Mouse (Mus musculus) heart, embryonic 10.5 days (tissue): Measurements from ENCODE around the gene Ube2h. TPM values are rescaled to one million over a fixed set of nuclear protein-coding genes. Genes with fewer than 3 reads are reported as not detected.
"Not testable (repeated sequence)": the region's sequence is repeated elsewhere in the genome, so short reads cannot be mapped to it uniquely, and the experiment has no call there.

Source experiments
- DNase-seq: peaks from one replicate; pipeline ENCODE4 v3.0.0-alpha.2; 2017; ENCODE audit warnings: low spot score
- H3K27ac ChIP-seq: fragments of 300-500 bp; sonication (generic); 2 replicates; pipeline ENCODE4 v1.5.1; 2016; ENCODE audit warnings: mild to moderate bottlenecking
- H3K27me3 ChIP-seq: fragments of 300-500 bp; sonication (generic); 2 replicates; pipeline ENCODE4 v1.6.1; 2016; ENCODE audit warnings: mild to moderate bottlenecking; ENCODE audit not compliant: poor library complexity, insufficient read depth, severe bottlenecking
- H3K36me3 ChIP-seq: fragments of 300-500 bp; sonication (generic); 2 replicates; pipeline ENCODE4 v1.6.1; 2016; ENCODE audit warnings: mild to moderate bottlenecking, moderate library complexity
- H3K4me1 ChIP-seq: fragments of 300-500 bp; sonication (generic); 2 replicates; pipeline ENCODE4 v1.6.1; 2016; ENCODE audit warnings: mild to moderate bottlenecking
- H3K4me3 ChIP-seq: fragments of 300-500 bp; sonication (generic); 2 replicates; pipeline ENCODE4 v1.5.1; 2016; ENCODE audit warnings: mild to moderate bottlenecking, moderate library complexity
- H3K9me3 ChIP-seq: fragments of 300-500 bp; sonication (generic); 2 replicates; pipeline ENCODE4 v1.6.1; 2016; ENCODE audit warnings: mild to moderate bottlenecking, moderate library complexity
- WGBS: fragments of 180-500 bp; shearing (Covaris S2); methylation state at CpG from one replicate; pipeline ENCODE4 v1.1.7; 2016; 5-methylcytosine and 5-hydroxymethylcytosine counted together
- polyA plus RNA-seq: library from polyadenylated mRNA; unstranded; fragments of >200 nt; fragmentation: Nextera tagmentation; extraction: Ambion mirVana; gene quantifications from 2 replicates; pipeline ENCODE4 v1.2.1, GENCODE M21; 2016

The Ube2h gene
- polyA plus RNA-seq, 1 experiment from 2014 or later, result 51.7 TPM

GRCm38 (mm10) chr6:30319216-30319615 is 14.9 kb upstream of the Ube2h start:
- 76% methylated on average over 5 of the region's 5 CpGs for WGBS
- no peak for DNase-seq
- Histone ChIP-seq H3K4me3 (no peak overlapping the region), H3K27me3 (no peaks in the 10 kb centered on the region), H3K4me1 (no peaks in the 10 kb centered on the region), H3K9me3 (no peaks in the 10 kb centered on the region), H3K27ac (no peak overlapping the region), H3K36me3 (no peaks in the 10 kb centered on the region)

- DNase-seq, result no peak
- H3K4me3 ChIP-seq, result no peak overlapping the region
- peaks cover 19% of the 10 kb centered on the region for H3K4me1 ChIP-seq
These were observed 7.7 kb upstream of the Ube2h start for GRCm38 (mm10) chr6:30312006-30312405.

DNA sequence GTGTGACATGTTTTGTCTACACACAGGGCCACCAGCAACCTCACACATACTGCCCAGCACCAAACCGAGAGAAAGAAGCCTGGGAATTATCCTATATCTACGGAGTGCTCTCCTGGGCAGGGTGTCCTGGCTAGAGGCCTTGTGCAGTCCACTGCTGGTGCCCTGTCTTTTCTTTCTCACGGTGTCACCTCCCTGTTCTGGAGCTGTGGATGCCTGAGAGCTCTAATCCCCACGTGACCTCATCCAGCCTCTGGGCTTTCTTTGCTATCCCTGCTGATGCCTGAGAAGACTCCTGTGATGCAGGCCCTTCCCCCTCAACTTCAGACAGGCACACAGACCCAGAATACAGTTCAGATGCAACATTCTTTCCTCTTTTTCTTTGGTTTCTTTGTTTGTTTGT is 4.4 kb upstream of the Ube2h start:
- DNase-seq, result peak; percentile 86
- Histone ChIP-seq H3K36me3 (no peaks in the 10 kb centered on the region), H3K4me3 (no peak overlapping the region), H3K27me3 (no peaks in the 10 kb centered on the region), H3K4me1 (peaks cover 31% of the 10 kb centered on the region), H3K27ac (peak overlapping the region; percentile 85), H3K9me3 (no peaks in the 10 kb centered on the region)
- 32% methylated on average over 4 of the region's 4 CpGs for WGBS

More at GRCm38 (mm10) chr6:30312006-30312405, 7.7 kb upstream of the Ube2h start:
- WGBS, result 67% methylated on average over 1 of the region's 1 CpGs
- no peaks in the 10 kb centered on the region for H3K27me3 ChIP-seq
- no peak overlapping the region for H3K27ac ChIP-seq
- H3K9me3 ChIP-seq, result no peaks in the 10 kb centered on the region
- H3K36me3 ChIP-seq, result no peaks in the 10 kb centered on the region

- H3K4me3 ChIP-seq, result no peak overlapping the region
- H3K27me3 ChIP-seq, result no peaks in the 10 kb centered on the region
- H3K9me3 ChIP-seq, result no peaks in the 10 kb centered on the region
- whole genome bisulfite sequencing, result 9% methylated on average over 9 of the region's 9 CpGs
- H3K27ac ChIP-seq, result peak overlapping the region; percentile 85
- DNase-seq, result peak; percentile 97
- H3K36me3 ChIP-seq, result no peaks in the 10 kb centered on the region
- peaks cover 31% of the 10 kb centered on the region for H3K4me1 ChIP-seq
These were observed 3.4 kb upstream of the Ube2h start for GRCm38 (mm10) chr6:30307691-30308090.

- peak overlapping the region; percentile 93 for H3K4me3 ChIP-seq
- H3K9me3 ChIP-seq, H3K27me3 ChIP-seq, H3K36me3 ChIP-seq: not testable (repeated sequence)
- DNase-seq, result peak; percentile 78
- 0% methylated on average over 46 of the region's 66 CpGs for WGBS
- H3K27ac ChIP-seq, result peak overlapping the region; percentile 97
- peaks cover 53% of the 10 kb centered on the region for H3K4me1 ChIP-seq
These were observed 454 bp downstream of the Ube2h start for GRCm38 (mm10) chr6:30303771-30304398.

DNA sequence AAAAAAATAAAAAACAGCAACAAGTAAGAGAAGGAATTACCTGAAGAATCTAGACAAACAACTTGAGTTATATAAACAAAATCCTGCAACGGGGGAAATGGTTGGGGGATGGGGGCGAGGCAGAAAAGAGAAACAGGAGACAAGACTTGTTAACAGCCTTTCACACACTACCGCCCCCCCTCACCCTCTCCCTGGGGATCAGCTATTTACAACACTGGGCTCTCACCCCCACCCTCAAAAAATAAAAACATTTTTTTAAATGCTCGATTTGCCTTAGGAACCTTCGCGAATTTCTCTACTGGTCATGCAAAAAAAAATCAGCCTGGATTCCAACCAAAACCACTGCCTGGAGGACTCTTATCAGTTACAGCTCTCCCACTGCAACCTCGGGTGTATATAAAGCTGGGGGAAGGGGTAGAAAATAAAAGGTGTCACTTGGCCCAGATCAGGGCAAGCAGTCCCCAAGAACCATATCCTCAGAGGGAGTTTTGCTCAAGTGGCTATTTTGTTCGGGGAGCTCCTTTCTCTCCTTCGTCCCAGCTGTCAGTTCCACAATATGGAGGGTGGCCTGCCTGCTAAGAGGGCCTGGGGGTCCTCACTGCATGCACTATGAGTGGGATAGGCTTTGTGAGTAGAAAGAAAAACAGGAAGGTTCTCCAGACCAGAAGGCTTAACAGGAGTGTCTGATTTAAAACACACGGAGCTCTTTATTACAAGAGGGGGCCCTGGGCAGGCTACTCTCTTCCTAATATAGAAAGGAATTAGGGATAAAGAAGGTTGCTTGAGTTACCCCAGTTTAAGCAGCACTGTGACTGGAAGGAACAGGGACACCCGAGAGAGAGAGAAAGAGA is 1.3 kb downstream of the Ube2h start:
- under 1% methylated on average over 11 of the region's 11 CpGs for WGBS
- Histone ChIP-seq H3K4me3 (peak overlapping the region; percentile 93), H3K4me1 (peaks cover 44% of the 10 kb centered on the region), H3K36me3 (peaks cover 5% of the 10 kb centered on the region), H3K27ac (peak overlapping the region; percentile 97), H3K27me3 (no peaks in the 10 kb centered on the region), H3K9me3 (no peaks in the 10 kb centered on the region)
- DNase-seq, result no peak

GRCm38 (mm10) chr6:30302156-30302555 is 2.2 kb downstream of the Ube2h start:
- no peaks in the 10 kb centered on the region for H3K27me3 ChIP-seq
- H3K36me3 ChIP-seq, result peaks cover 13% of the 10 kb centered on the region
- H3K4me1 ChIP-seq, result peaks cover 36% of the 10 kb centered on the region
- DNase-seq, result no peak
- H3K27ac ChIP-seq, result peak overlapping the region; percentile 97
- H3K4me3 ChIP-seq, result peak overlapping the region; percentile 93
- H3K9me3 ChIP-seq, result no peaks in the 10 kb centered on the region
- WGBS, result 5% methylated on average over 4 of the region's 4 CpGs

- no peaks in the 10 kb centered on the region for H3K9me3 ChIP-seq
- peak overlapping the region; percentile 93 for H3K4me3 ChIP-seq
- peaks cover 24% of the 10 kb centered on the region for H3K36me3 ChIP-seq
- H3K27ac ChIP-seq, result peak overlapping the region; percentile 97
- no peak for DNase-seq
- peaks cover 31% of the 10 kb centered on the region for H3K4me1 ChIP-seq
- H3K27me3 ChIP-seq, result no peaks in the 10 kb centered on the region
- WGBS, result 4% methylated on average over 7 of the region's 7 CpGs
These were observed 3.4 kb downstream of the Ube2h start for GRCm38 (mm10) chr6:30300901-30301300.

DNA sequence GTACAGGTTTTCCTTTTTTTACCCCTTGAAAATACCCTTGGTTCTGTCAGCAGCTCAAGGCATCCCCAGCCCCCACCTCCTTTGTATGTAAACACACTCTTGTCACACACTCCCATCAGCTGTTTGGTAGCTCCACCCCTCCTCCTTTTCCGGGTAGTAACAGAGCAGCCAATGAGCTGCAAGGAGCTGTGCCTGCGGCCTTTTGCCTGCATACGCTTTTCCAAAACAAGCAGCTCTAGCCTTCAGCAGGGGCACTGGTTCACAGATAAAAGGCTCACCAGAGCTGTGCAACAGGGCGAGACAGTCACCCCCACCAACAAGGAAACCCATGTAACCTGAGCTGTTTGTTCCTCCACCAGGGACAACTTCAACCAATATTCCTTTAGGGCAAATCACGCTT is 4.0 kb downstream of the Ube2h start:
- Histone ChIP-seq H3K27me3 (no peaks in the 10 kb centered on the region), H3K27ac (peak overlapping the region; percentile 97), H3K9me3 (no peaks in the 10 kb centered on the region), H3K4me3 (peak overlapping the region; percentile 93), H3K4me1 (peaks cover 31% of the 10 kb centered on the region), H3K36me3 (peaks cover 29% of the 10 kb centered on the region)
- WGBS, result 0% methylated on average over 5 of the region's 5 CpGs
- DNase-seq, result peak; percentile 95

DNA sequence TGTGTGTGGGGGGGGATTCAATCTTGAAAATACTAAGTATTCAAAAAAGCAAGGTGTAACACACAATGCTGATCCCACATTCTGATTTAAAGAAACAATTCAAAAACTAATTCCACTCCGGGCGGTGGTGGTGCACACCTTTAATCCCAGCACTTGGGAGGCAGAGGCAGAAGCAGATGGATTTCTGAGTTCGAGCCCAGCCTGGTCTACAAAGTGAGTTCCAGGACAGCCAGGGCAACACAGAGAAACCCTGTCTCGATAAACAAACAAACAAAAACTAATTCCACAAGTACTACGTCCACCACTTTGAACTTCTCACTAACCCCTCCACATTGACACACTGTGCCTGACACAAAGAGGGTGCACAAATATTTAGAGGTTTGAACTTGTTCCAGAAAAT is 4.7 kb downstream of the Ube2h start:
- no peak overlapping the region for H3K4me3 ChIP-seq

GRCm38 (mm10) chr6:30299116-30299515 is 5.2 kb downstream of the Ube2h start:
- 75% methylated on average over 1 of the region's 1 CpGs for WGBS
- peaks cover 23% of the 10 kb centered on the region for H3K4me1 ChIP-seq
- H3K9me3 ChIP-seq, result no peaks in the 10 kb centered on the region
- no peak for DNase-seq
- H3K4me3 ChIP-seq, result no peak overlapping the region
- H3K27ac ChIP-seq, result no peak overlapping the region
- H3K27me3 ChIP-seq, result no peaks in the 10 kb centered on the region
- peaks cover 41% of the 10 kb centered on the region for H3K36me3 ChIP-seq

More for the DNA sequence above, 4.7 kb downstream of the Ube2h start:
- DNase-seq, result no peak
- Histone ChIP-seq H3K4me1 (peaks cover 26% of the 10 kb centered on the region), H3K27me3 (no peaks in the 10 kb centered on the region), H3K9me3 (no peaks in the 10 kb centered on the region), H3K36me3 (peaks cover 35% of the 10 kb centered on the region), H3K27ac (no peak overlapping the region)
- WGBS, result 90% methylated on average over 5 of the region's 5 CpGs

GRCm38 (mm10) chr6:30292579-30292978 is 11.8 kb downstream of the Ube2h start:
- Histone ChIP-seq H3K27ac (no peak overlapping the region), H3K27me3 (no peaks in the 10 kb centered on the region), H3K4me3 (no peak overlapping the region), H3K9me3 (no peaks in the 10 kb centered on the region), H3K36me3 (peaks cover 72% of the 10 kb centered on the region), H3K4me1 (no peaks in the 10 kb centered on the region)
- no peak for DNase-seq
- WGBS, result 84% methylated on average over 2 of the region's 2 CpGs

DNA sequence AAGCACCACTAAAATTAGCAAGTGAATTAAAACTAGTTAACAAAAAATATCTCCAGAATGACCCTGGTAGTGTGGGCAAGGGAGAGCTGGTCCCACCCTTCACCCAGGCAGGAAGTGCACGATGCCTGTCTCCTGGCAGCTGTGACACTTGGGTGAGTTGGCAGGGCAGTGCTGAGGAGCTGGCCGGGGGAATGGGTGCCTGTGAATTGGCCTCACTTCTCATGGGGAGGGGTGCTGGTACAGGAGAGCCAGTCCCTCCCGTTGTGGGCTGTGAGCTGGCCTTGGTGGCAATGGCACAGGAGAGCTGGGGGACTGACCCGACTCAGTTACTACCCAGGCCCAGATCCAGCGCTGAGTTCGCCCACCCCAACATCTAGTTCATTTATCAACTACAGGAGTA is 16.4 kb downstream of the Ube2h start:
- peaks cover 74% of the 10 kb centered on the region for H3K36me3 ChIP-seq

More for the DNA sequence above, 16.4 kb downstream of the Ube2h start:
- DNase-seq, result no peak
- Histone ChIP-seq H3K9me3 (no peaks in the 10 kb centered on the region), H3K4me3 (no peak overlapping the region), H3K4me1 (no peaks in the 10 kb centered on the region), H3K27ac (no peak overlapping the region), H3K27me3 (no peaks in the 10 kb centered on the region)
- 86% methylated on average over 6 of the region's 6 CpGs for WGBS
